Mouse (Mus musculus) forebrain, embryonic 12.5 days (tissue): ENCODE data around the gene Pdzrn3. TPM values are rescaled to one million over a fixed set of nuclear protein-coding genes. Genes with fewer than 3 reads are reported as not detected.

Experiments
- ATAC-seq: fragments of 200-750 bp; cut with Nextera tagmentation; 2 replicates; pipeline ENCODE4 v1.8.0; 2017; ENCODE audit warnings: moderate TSS enrichment; ENCODE audit not compliant: low FRiP score
- H3K27ac ChIP-seq: fragments of 300-500 bp; sonication (generic); 2 replicates; pipeline ENCODE4 v1.5.1; 2016; ENCODE audit warnings: mild to moderate bottlenecking
- H3K27me3 ChIP-seq: fragments of 300-500 bp; sonication (generic); 2 replicates; pipeline ENCODE4 v1.6.1; 2016; ENCODE audit warnings: mild to moderate bottlenecking
- H3K36me3 ChIP-seq: fragments of 300-500 bp; sonication (generic); replicated peaks from 2 replicates; pipeline ENCODE4 v1.6.1; 2016; ENCODE audit warnings: mild to moderate bottlenecking
- H3K4me1 ChIP-seq: fragments of 300-500 bp; sonication (generic); 2 replicates; pipeline ENCODE4 v1.6.1; 2016
- H3K4me2 ChIP-seq: fragments of 300-500 bp; sonication (generic); 2 replicates; pipeline ENCODE4 v1.6.1; 2016; ENCODE audit warnings: mild to moderate bottlenecking, moderate library complexity
- H3K4me3 ChIP-seq: fragments of 300-500 bp; sonication (generic); replicated peaks from 2 replicates; pipeline ENCODE4 v1.5.1; 2016; ENCODE audit warnings: mild to moderate bottlenecking
- H3K9ac ChIP-seq: fragments of 300-500 bp; sonication (generic); 2 replicates; pipeline ENCODE4 v1.6.1; 2016; ENCODE audit warnings: mild to moderate bottlenecking
- H3K9me3 ChIP-seq: fragments of 300-500 bp; sonication (generic); 2 replicates; pipeline ENCODE4 v1.6.1; 2016
- WGBS: fragments of 180-500 bp; shearing (Covaris S2); methylation state at CpG from one replicate; pipeline ENCODE4 v1.1.7; 2016; 5-methylcytosine and 5-hydroxymethylcytosine counted together
- polyA plus RNA-seq: library from polyadenylated mRNA; unstranded; fragments of >200 nt; fragmentation: Nextera tagmentation; extraction: Ambion mirVana; gene quantifications from 2 replicates; pipeline ENCODE4 v1.2.1, GENCODE M21; 2016

Gene Pdzrn3
- polyA plus RNA-seq, 1 experiment from 2014 or later, result 8.8 TPM

- no peak for ATAC-seq
- no peak overlapping the region for H3K9ac ChIP-seq
- H3K4me3 ChIP-seq, result no peak overlapping the region
- WGBS, result 84% methylated on average over 3 of the region's 3 CpGs
- H3K27me3 ChIP-seq, result no peaks in the 10 kb centered on the region
- no peaks in the 10 kb centered on the region for H3K36me3 ChIP-seq
- no peaks in the 10 kb centered on the region for H3K9me3 ChIP-seq
- peaks cover 15% of the 10 kb centered on the region for H3K4me1 ChIP-seq
- no peak overlapping the region for H3K27ac ChIP-seq
- H3K4me2 ChIP-seq, result no peak overlapping the region
Measured at GRCm38 (mm10) chr6:101320386-101320785, 57.3 kb downstream of the Pdzrn3 start.

GRCm38 (mm10) chr6:101319374-101319967, 58.2 kb downstream of the Pdzrn3 start:
- 86% methylated on average over 7 of the region's 7 CpGs for WGBS

GRCm38 (mm10) chr6:101318530-101318929, 59.2 kb downstream of the Pdzrn3 start:
- Histone ChIP-seq H3K36me3 (no peaks in the 10 kb centered on the region), H3K27me3 (no peaks in the 10 kb centered on the region), H3K4me3 (no peak overlapping the region), H3K9ac (peak overlapping the region; percentile 25; the same call in 1 of the 2 replicates), H3K4me1 (peaks cover 15% of the 10 kb centered on the region), H3K4me2 (no peak overlapping the region), H3K27ac (peak overlapping the region; percentile 42; the same call in 1 of the 2 replicates), H3K9me3 (no peaks in the 10 kb centered on the region)
- no peak for ATAC-seq
- 33% methylated on average over 6 of the region's 6 CpGs for WGBS

More at GRCm38 (mm10) chr6:101319374-101319967, 58.2 kb downstream of the Pdzrn3 start:
- Histone ChIP-seq H3K36me3 (no peaks in the 10 kb centered on the region), H3K27me3 (no peaks in the 10 kb centered on the region), H3K9me3 (no peaks in the 10 kb centered on the region), H3K4me3 (no peak overlapping the region), H3K27ac (no peak overlapping the region), H3K4me1 (peaks cover 15% of the 10 kb centered on the region), H3K9ac (no peak overlapping the region), H3K4me2 (no peak overlapping the region)
- no peak for ATAC-seq

- no peak for ATAC-seq
- H3K9ac ChIP-seq, result no peak overlapping the region
- H3K4me1 ChIP-seq, result peaks cover 33% of the 10 kb centered on the region
- peaks cover 27% of the 10 kb centered on the region for H3K27me3 ChIP-seq
- no peak overlapping the region for H3K27ac ChIP-seq
- H3K4me2 ChIP-seq, result no peak overlapping the region
- WGBS, result 44% methylated on average over 6 of the region's 6 CpGs
- no peaks in the 10 kb centered on the region for H3K9me3 ChIP-seq
- H3K36me3 ChIP-seq, result no peaks in the 10 kb centered on the region
- no peak overlapping the region for H3K4me3 ChIP-seq
Measured at GRCm38 (mm10) chr6:101311446-101311845, 66.3 kb downstream of the Pdzrn3 start.

- Histone ChIP-seq H3K9ac (no peak overlapping the region), H3K4me1 (peaks cover 28% of the 10 kb centered on the region), H3K9me3 (no peaks in the 10 kb centered on the region), H3K4me2 (no peak overlapping the region), H3K36me3 (no peaks in the 10 kb centered on the region), H3K27ac (no peak overlapping the region), H3K4me3 (no peak overlapping the region), H3K27me3 (peaks cover 36% of the 10 kb centered on the region)
- WGBS, result 83% methylated on average over 9 of the region's 9 CpGs
- no peak for ATAC-seq
Measured at GRCm38 (mm10) chr6:101310491-101310890, 67.2 kb downstream of the Pdzrn3 start.

- ATAC-seq, result peak; percentile 91
- Histone ChIP-seq H3K27me3 (peaks cover 42% of the 10 kb centered on the region), H3K4me2 (peak overlapping the region; percentile 9; the same call in 1 of the 2 replicates), H3K36me3 (no peaks in the 10 kb centered on the region), H3K4me3 (no peak overlapping the region), H3K9me3 (no peaks in the 10 kb centered on the region), H3K27ac (peak overlapping the region; percentile 25; the same call in 1 of the 2 replicates), H3K4me1 (peaks cover 28% of the 10 kb centered on the region), H3K9ac (no peak overlapping the region)
- WGBS, result 7% methylated on average over 11 of the region's 11 CpGs
Measured at GRCm38 (mm10) chr6:101307964-101308531, 69.6 kb downstream of the Pdzrn3 start.

GRCm38 (mm10) chr6:101306834-101307233, 70.9 kb downstream of the Pdzrn3 start:
- ATAC-seq, result no peak
- Histone ChIP-seq H3K4me1 (peaks cover 28% of the 10 kb centered on the region), H3K4me2 (no peak overlapping the region), H3K9ac (no peak overlapping the region), H3K9me3 (no peaks in the 10 kb centered on the region), H3K27me3 (peaks cover 42% of the 10 kb centered on the region), H3K4me3 (no peak overlapping the region), H3K36me3 (no peaks in the 10 kb centered on the region), H3K27ac (no peak overlapping the region)
- WGBS, result 62% methylated on average over 7 of the region's 7 CpGs

- peaks cover 26% of the 10 kb centered on the region for H3K4me1 ChIP-seq
- H3K9me3 ChIP-seq, result no peaks in the 10 kb centered on the region
- no peak overlapping the region for H3K4me2 ChIP-seq
- H3K27ac ChIP-seq, result no peak overlapping the region
- no peak overlapping the region for H3K9ac ChIP-seq
- no peaks in the 10 kb centered on the region for H3K36me3 ChIP-seq
- no peak for ATAC-seq
- peaks cover 32% of the 10 kb centered on the region for H3K27me3 ChIP-seq
- no peak overlapping the region for H3K4me3 ChIP-seq
- 94% methylated on average over 6 of the region's 6 CpGs for WGBS
Measured at GRCm38 (mm10) chr6:101305543-101305942, 72.2 kb downstream of the Pdzrn3 start.

GRCm38 (mm10) chr6:101303959-101304738, 73.5 kb downstream of the Pdzrn3 start:
- H3K9ac ChIP-seq, result no peak overlapping the region
- peaks cover 23% of the 10 kb centered on the region for H3K27me3 ChIP-seq
- no peaks in the 10 kb centered on the region for H3K9me3 ChIP-seq
- H3K36me3 ChIP-seq, result no peaks in the 10 kb centered on the region
- H3K4me1 ChIP-seq, result peaks cover 25% of the 10 kb centered on the region
- H3K27ac ChIP-seq, result no peak overlapping the region
- 88% methylated on average over 11 of the region's 11 CpGs for WGBS
- H3K4me3 ChIP-seq, result no peak overlapping the region
- ATAC-seq, result no peak
- no peak overlapping the region for H3K4me2 ChIP-seq

- 95% methylated on average over 1 of the region's 1 CpGs for WGBS
- Histone ChIP-seq H3K27me3 (peaks cover 23% of the 10 kb centered on the region), H3K27ac (no peak overlapping the region), H3K4me1 (peaks cover 20% of the 10 kb centered on the region), H3K9ac (no peak overlapping the region), H3K36me3 (no peaks in the 10 kb centered on the region), H3K4me2 (no peak overlapping the region), H3K9me3 (no peaks in the 10 kb centered on the region), H3K4me3 (no peak overlapping the region)
- no peak for ATAC-seq
Measured at GRCm38 (mm10) chr6:101303501-101303900, 74.2 kb downstream of the Pdzrn3 start.

- no peak overlapping the region for H3K4me2 ChIP-seq
- H3K4me1 ChIP-seq, result 0 out of 2 replicates have a peak, but pooled peaks cover 2% of the 10 kb centered on the region
- H3K4me3 ChIP-seq, result no peak overlapping the region
- H3K9ac ChIP-seq, result no peak overlapping the region
- 87% methylated on average over 8 of the region's 8 CpGs for WGBS
- ATAC-seq, result no peak
- H3K27me3 ChIP-seq, result peaks cover 12% of the 10 kb centered on the region
- no peak overlapping the region for H3K27ac ChIP-seq
- H3K36me3 ChIP-seq, result no peaks in the 10 kb centered on the region
- H3K9me3 ChIP-seq, result no peaks in the 10 kb centered on the region
Measured at GRCm38 (mm10) chr6:101301154-101301553, 76.5 kb downstream of the Pdzrn3 start.

GRCm38 (mm10) chr6:101299434-101299833, 78.3 kb downstream of the Pdzrn3 start:
- no peak overlapping the region for H3K4me3 ChIP-seq
- no peak for ATAC-seq
- no peak overlapping the region for H3K9ac ChIP-seq
- no peak overlapping the region for H3K4me2 ChIP-seq
- H3K9me3 ChIP-seq, result no peaks in the 10 kb centered on the region
- H3K36me3 ChIP-seq, result no peaks in the 10 kb centered on the region
- H3K27me3 ChIP-seq, result peaks cover 7% of the 10 kb centered on the region; the same call in 1 of the 2 replicates
- WGBS, result 93% methylated on average over 2 of the region's 2 CpGs
- no peak overlapping the region for H3K27ac ChIP-seq
- H3K4me1 ChIP-seq, result 0 out of 2 replicates have a peak, but pooled peaks cover 5% of the 10 kb centered on the region
